Mouse (Mus musculus) C2C12 (cell line): ENCODE results near the gene Stip1.

ENCODE experiments used
- CEBPB ChIP-seq: IDR thresholded peaks from one replicate; pipeline ENCODE4 v1.6.1; 2011; ENCODE audit warnings: low read depth, mild to moderate bottlenecking, control low read depth, moderate library complexity
- CTCF ChIP-seq: IDR thresholded peaks from one replicate; pipeline ENCODE4 v1.5.1; 2011; ENCODE audit not compliant: control insufficient read depth, insufficient read depth, insufficient read length
- MYOD1 ChIP-seq: IDR thresholded peaks from one replicate; pipeline ENCODE4 v1.6.1; 2011; ENCODE audit warnings: low read depth; ENCODE audit not compliant: control insufficient read depth, insufficient read length
- MYOG ChIP-seq: IDR thresholded peaks from one replicate; pipeline ENCODE4 v1.6.1; 2011; ENCODE audit not compliant: control insufficient read depth, insufficient read length; ENCODE audit errors: extremely low read depth
- USF1 ChIP-seq: IDR thresholded peaks from one replicate; pipeline ENCODE4 v1.6.1; 2011; ENCODE audit warnings: low read depth, mild to moderate bottlenecking, control low read depth, moderate library complexity

DNA sequence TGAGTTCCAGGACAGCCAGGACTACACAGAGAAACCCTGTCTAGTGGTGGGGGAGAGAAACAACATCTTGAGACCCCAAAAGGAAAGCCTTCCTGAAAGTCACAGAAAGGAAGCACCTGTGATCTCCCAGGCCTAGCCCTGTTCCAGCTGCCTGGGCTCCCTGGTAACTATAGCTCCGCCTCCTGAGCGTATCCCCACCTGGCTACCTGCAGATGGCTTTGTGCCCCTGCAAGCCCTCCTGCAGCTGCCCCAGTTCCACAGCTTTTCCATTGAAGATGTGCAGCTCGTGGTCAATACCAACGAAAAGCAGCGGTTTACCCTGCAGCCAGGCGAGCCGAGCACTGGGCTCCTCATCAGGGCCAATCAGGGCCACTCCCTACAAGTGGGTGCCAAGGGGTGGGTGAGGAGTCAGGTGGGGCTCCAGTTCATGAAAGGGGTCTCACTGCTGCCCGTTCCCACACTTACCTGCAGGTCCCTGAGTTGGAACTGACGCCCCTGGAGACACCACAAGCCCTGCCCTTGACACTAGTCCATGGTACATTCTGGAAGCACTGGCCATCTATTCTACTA, 42.0 kb downstream of the Stip1 start:
- TF ChIP-seq USF1 (no peak), CTCF (no peak), MYOD1 (no peak), MYOG (no peak), CEBPB (no peak)
